Mouse (Mus musculus) heart, postnatal 14 days (tissue): ENCODE measurements around the gene Prpsap1. TPM values are rescaled to one million over a fixed set of nuclear protein-coding genes. Genes with fewer than 3 reads are reported as not detected.
A peak's percentile ranks its signal among the peaks of the same experiment; 100 is the strongest.
"Not testable (repeated sequence)": the region's sequence is repeated elsewhere in the genome, so short reads cannot be mapped to it uniquely, and the experiment has no call there.

Experiments used
- DNase-seq, 2 experiments: peaks; one replicate each; pipeline ENCODE4 v3.0.0; 2021 to 2022
- intact Hi-C: fragments of 180-260 bp; cut with DNase I; formaldehyde crosslinking; loops from one replicate; pipeline ENCODE4 v1.15.1; 2025
- total RNA-seq, 2 experiments: library from RNA; stranded (reverse); gene quantifications; 2 replicates each; pipeline ENCODE4 v1.2.3; 2021

The Prpsap1 gene
- total RNA-seq, 2 experiments from 2014 or later = 41.5 to 45.4 TPM

GRCm38 (mm10) chr11:116433356-116434286 is 60.4 kb downstream of the Prpsap1 start, which contains the start of gene Ubald2:
TSS of gene Ubald2 (plus strand) at chr11:116434094.
- DNase-seq = peak; percentile 98
- intact Hi-C loops = loop anchor here (2.0 kb wide), 1 partner anchor 17 kb away; no protein-coding TSS in a partner anchor

- DNase-seq = no peak
- intact Hi-C loops = loop anchor here (2.0 kb wide), 1 partner anchor 16 kb away; no protein-coding TSS in a partner anchor
Observed at GRCm38 (mm10) chr11:116432593-116433355, 61.2 kb downstream of the Prpsap1 start.

DNA sequence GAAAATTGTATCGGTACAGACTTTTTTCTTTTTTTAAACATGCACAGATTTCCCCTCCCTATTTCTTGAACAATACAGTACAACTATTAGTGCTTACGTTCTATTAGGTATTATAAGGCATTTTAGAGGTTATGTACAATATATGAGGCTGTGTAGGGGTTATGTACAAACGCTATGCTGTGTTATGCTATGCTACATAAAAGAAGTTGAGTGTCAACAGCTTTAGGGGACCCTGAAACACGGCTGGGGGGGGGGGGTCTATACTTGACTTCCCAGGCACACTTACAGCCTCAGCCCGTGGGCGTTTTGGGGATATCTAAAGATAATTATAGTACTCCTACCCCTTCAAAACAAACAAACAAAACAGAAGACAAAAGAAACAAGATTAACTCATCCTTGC is 61.9 kb downstream of the Prpsap1 start:
- no peak for DNase-seq
- intact Hi-C loops = loop anchor here (2.0 kb wide), 1 partner anchor 15 kb away; no protein-coding TSS in a partner anchor

- intact Hi-C loops = loop anchor here (2.0 kb wide), 1 partner anchor 15 kb away; no protein-coding TSS in a partner anchor
- no peak for DNase-seq
Observed at GRCm38 (mm10) chr11:116431428-116432077, 62.4 kb downstream of the Prpsap1 start.

- DNase-seq = no peak
- intact Hi-C loops = no loop called here
Observed at GRCm38 (mm10) chr11:116430723-116431427, 63.1 kb downstream of the Prpsap1 start.

- intact Hi-C loops = no loop called here
- no peak for DNase-seq
Observed at GRCm38 (mm10) chr11:116429862-116430613, 64.0 kb downstream of the Prpsap1 start.

DNA sequence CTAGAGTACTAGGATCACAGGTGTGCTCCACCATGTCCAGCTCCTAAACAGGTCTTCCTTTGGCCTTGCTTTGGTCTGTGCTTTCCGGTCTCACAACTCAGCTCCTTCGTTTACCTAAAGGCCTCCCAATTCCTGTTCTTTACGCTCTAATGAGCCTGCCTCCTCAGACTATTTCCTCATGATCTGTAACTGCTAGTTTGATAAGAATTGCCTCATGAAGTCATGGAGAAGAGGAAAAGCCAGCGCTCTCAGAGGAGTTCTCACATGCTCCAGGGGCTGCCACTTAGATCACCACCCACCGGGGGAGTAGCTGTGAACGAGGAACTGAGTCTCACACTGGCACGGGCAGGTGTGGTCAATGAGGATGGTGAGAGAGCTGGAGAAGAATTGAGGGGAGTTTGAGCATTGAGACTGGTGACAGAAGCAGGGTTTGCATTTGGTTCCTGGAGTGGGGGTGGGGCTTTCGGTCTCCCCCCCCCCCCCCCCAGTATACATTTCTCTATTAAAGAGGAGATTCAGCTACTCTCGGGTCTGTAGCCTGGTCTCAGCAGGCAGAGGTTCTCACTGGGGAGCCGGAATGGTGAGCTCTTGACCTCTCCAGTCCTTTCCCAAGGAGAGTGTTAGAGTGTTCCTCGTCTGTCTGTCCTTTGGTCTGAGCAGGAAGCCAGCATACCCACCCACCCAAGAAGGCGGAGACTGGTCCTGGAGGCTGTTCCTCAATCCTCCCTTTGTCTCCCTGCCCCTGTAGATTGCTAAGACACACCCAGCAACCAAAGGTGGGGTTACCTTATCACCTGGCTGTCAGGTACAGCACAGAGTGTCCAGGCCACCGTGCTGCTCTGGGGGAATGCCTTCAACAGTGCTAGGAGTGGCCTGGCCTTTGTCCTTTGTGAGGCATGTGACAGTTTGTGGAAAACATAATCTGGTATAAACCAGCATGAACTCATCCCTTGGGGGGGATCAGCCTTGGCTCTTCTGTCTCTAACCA is 64.8 kb downstream of the Prpsap1 start:
- intact Hi-C loops = no loop called here
- no peak for DNase-seq

- DNase-seq = no peak
- intact Hi-C loops = no loop called here
Observed at GRCm38 (mm10) chr11:116426852-116427575, 67.0 kb downstream of the Prpsap1 start.

DNA sequence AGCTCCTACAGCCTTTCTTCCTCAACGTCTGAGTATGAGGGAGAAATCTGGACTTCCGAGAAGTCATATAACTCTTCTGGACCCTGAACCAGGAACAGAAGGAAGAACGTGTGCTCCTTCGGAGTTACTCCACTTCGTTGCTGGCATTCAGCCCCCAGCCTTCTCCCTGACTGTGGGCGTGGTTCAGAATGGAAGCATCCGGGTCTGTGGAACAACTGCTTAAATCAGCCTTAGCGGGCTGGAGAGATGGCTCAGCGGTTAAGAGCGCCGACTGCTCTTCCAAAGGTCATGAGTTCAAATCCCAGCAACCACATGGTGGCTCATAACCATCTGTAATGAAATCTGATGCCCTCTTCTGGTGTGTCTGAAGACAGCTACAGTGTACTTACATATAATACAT is 67.7 kb downstream of the Prpsap1 start:
- intact Hi-C loops, DNase-seq: not testable (repeated sequence)

DNA sequence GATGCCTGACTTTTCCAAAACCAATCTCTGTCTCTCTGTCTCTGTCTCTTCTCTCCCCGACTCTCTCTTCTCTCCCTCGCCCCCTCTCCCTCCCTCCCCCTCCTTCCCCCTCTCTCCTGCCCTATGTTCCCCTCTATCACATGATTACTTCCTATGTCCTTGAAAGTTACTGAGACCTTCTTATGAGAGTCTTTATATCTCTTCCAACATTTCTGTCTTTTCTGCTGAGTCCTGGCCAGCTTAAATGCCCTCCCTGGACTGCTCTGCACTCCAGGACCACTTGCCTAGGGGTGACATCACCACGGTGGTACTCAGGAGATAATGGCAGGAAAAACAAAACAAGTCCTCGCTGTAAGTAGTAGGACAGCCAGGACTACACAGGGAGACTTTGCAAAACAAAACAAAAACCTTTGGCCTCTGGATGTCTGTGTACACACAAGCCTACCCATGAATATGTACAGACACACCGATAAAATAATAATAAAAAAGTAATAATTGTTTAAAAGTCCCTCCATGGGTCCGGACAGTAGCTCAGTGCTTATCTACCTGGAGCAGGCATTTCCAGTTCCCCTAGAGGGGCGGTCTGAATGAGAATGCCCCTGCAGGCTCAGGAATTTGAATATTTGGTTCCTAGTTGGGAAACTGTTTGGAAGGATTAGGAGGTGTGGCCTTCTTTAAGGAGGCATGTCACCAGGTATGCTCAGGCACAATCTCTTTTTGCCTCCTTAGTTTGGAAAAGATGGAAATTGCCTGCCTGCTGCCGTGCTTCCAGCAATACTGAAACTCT is 69.2 kb downstream of the Prpsap1 start:
- no peak for DNase-seq
- intact Hi-C loops = no loop called here

DNA sequence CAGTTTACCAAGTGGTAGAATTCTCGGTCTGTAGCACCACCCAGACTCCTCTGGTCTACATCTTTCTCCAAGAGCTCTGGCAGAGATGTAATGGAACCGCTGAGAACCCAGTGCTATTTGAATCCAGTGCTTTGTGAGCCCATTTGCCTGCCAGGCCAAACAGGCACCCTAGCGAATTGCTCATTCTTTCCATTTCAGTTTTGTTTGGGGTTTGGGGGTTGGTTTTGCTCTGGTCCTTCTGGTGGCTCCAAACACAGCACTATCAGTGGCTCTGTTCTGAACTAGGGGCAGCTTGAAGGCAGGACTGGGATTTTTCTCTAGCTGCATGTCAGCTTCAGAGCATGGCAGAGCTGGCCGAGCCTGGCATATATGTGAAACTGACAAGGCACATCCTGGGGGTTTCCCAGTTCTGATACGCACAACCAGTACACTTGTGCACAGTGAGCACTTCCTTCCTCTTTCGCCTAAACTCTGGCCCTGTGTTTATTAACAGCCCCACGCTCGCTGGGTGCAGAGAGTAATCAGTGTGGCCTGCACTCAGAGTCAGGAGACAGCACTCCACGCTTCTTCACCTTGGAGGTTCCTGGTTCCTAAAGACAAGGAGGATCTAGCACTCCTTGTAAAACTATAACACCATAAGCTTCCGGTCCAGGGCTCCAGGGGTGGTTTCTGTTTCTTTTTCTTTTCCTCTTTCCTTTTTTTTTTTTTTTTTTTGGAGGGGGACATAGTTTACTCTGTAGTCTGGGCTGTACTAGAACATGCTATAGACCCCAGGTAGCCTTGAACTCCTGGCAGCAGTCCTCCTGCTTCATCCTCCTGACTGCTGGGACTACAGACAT is 70.0 kb downstream of the Prpsap1 start:
- DNase-seq = no peak
- intact Hi-C loops = no loop called here

DNA sequence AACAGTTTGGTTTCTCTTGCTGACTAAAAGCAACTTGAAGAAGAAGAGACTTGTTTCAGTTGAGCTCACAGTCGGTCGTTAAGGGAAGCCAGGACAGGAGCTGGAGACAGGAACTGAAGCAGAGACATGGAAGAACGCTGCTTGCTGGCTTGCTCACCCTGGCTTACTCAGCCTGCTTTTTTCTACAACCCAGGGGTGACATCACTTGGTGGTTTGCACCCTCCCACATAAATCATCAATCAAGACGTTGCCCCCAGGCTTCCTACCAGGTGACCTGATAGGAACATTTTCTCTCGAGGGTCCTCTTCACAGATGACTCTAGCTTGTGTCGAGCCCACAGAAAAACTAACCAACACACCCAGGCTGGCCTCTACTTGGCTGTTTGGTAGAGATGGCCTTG is 70.8 kb downstream of the Prpsap1 start:
- intact Hi-C loops = no loop called here
- DNase-seq = no peak

DNA sequence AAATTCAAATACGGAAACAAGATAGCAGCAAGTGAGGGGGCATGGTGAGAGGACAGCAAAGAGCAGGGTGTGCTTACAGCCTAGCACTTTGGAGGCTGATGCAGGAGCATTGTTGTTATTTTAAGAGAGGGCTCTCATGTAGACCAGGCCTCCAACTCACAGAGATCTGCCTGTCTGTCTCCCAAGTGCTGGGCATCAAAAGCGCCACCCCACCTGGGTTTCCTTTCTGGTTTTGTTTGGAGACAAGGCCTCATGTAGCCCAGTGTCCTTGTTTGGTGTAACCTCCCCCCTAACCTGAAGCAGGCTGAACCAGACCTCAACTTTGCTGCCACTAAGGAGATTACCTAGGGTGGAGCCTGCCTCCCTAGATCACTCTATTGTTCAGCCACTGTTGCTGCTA is 71.4 kb downstream of the Prpsap1 start:
- intact Hi-C loops = no loop called here
- DNase-seq = no peak

DNA sequence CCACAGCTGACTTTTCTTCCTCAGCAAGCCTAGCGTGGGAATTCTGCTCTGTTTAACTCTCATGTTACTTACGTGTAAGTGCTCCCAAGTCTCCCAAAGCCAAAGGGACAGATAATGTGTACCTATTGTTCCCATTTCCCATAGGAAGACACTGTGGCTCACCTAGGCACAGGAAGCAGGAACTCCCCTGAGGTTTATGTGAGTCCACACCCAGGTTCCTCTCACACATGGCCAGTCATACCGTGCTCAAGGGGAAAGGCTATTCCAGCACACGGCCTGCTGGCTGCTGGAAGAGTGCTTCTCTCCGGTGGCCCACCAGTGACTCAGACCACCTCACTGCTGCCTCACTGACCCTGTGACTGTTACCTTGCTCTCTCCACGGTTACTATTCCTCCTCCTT is 72.9 kb downstream of the Prpsap1 start:
- intact Hi-C loops = no loop called here
- DNase-seq = no peak
